In the genomic region with DNA sequence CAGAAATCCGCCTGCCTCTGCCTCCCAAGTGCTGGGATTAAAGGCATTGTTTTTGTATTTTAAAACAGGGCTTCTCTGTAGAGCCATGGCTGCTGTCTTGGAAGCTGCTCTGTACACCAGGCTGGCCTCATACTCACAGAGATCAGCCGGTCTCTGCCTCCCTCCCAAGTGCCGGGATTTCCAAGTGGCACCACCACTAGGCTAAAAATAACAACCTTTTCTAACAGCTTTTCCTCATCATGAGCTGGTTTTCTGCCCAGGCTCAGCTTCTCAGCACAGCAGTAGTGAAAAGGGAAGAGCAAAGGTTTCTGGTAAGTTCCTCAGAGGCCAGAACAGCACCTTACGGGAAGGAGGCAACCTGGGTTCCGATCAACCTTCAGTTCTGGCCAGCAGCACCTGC, we compare ENCODE assay signal across 24 mouse cellular contexts. TPM values are rescaled to one million over a fixed set of nuclear protein-coding genes. Genes with fewer than 3 reads are reported as not detected.
A peak's percentile ranks its signal among the peaks of the same experiment; 100 is the strongest.
DNase-seq lines count a peak whose midpoint lies in the region; ATAC-seq and TF ChIP-seq lines count a peak whose summit lies in the region.
"Had no signal": no experiment of that assay in that cellular context is flagged by ENCODE, and none has a peak within 500 bp of the region (broad histone marks: within the 10 kb centered on the region; RNA-seq: fewer than 3 reads in every experiment).

No protein-coding gene starts in this region.

- no peaks in the 10 kb centered on the region for H3K4me1 ChIP-seq in lung, adult 2 months (ENCODE audit: control insufficient read depth, insufficient read depth, low read length)
- H3K4me1 ChIP-seq: forebrain, embryonic 10.5 days; limb, embryonic 13.5 days; liver, embryonic 13.5 days; midbrain, embryonic 13.5 days had no signal

- ATAC-seq in frontal cortex, adult (ENCODE audit: low TSS enrichment): peak; percentile 84
- ATAC-seq: CD4-positive, CD25-positive, alpha-beta regulatory T cell, adult 4 months; inflammation-experienced regulatory T-cells, adult 6 months; midbrain, embryonic 13.5 days had no signal

- no peak for TF ChIP-seq CTCF in lung, adult 2 months (IDR thresholded peaks at IDR 0.05; ENCODE audit: insufficient read depth, low read length)

- H3K4me3 ChIP-seq in lung, adult 2 months (replicated peaks; ENCODE audit: extremely low read depth, low read depth, low read length): no peak overlapping the region
- H3K4me3 ChIP-seq: forebrain, embryonic 10.5 days; limb, embryonic 13.5 days; liver, embryonic 13.5 days; megakaryocyte, embryonic 14.5 days; midbrain, embryonic 13.5 days had no signal

- TF ChIP-seq POLR2A in lung, adult 2 months (IDR thresholded peaks at IDR 0.05; ENCODE audit: borderline replicate concordance, extremely low read depth, low read depth, low read length): no peak

- DNase-seq in frontal cortex, postnatal 25 days (ENCODE audit: low spot score in 2 of 2): no peak
- peak; percentile 49 for DNase-seq in right cerebral cortex, adult 18-20 months
- no peak for DNase-seq in right cerebral cortex, postnatal 36 days (ENCODE audit: low spot score in 2 of 2)
- DNase-seq in cerebellum, adult 9-11 months: peak; percentile 59
- DNase-seq in lung, adult 2 months: no peak
- DNase-seq in lung, postnatal 4 days: no peak
- no peak for DNase-seq in MN1 (ENCODE audit: low spot score)
- DNase-seq: adrenal gland, postnatal 36 days; gastrocnemius, postnatal 10 days; heart, postnatal 36 days; kidney, adult 18-20 months; kidney, postnatal 4 days; liver, embryonic 13.5 days; lung, embryonic 14.5 days; right cerebral cortex, postnatal 14 days; spleen, adult 18-20 months; thymus, postnatal 25 days had no signal

- WGBS in lung, adult 2 months: 70% methylated on average over 5 of the region's 5 CpGs

RNA-seq across cellular contexts. Expression of gene Brd1, which starts 56.5 kb away (rescaled TPM):
- polyA plus RNA-seq in lung, adult 2 months (2012; rRNA removed): 16.4 and 19.8 TPM in 2 replicates

Comparison
In these comparisons a context has a peak if more than half of its experiments do, and no peak if none do; other contexts are left out.
1. DNase-seq: peak in right cerebral cortex, adult 18-20 months (single experiment) and cerebellum, adult 9-11 months (single experiment); none in frontal cortex, postnatal 25 days (0 of 2), right cerebral cortex, postnatal 36 days (0 of 2), lung, adult 2 months (single experiment), lung, postnatal 4 days (0 of 2) and MN1 (single experiment).